Mouse (Mus musculus) liver, embryonic 14.5 days (tissue): ENCODE measurements around the gene Gm49320.

Experiments
- CTCF ChIP-seq: IDR thresholded peaks from 2 replicates; pipeline ENCODE4 v1.5.1; 2016; ENCODE audit warnings: antibody characterized with exemption, low read depth, control low read depth
- EP300 ChIP-seq: IDR thresholded peaks from 2 replicates; pipeline ENCODE4 v1.6.1; 2016; ENCODE audit warnings: antibody characterized with exemption, low read depth

- TF ChIP-seq CTCF: no peak
- no peak for TF ChIP-seq EP300
These were observed 30.9 kb downstream of the Gm49320 start for GRCm38 (mm10) chr8:4269609-4270008.
